Mouse (Mus musculus): Measurements from ENCODE around the gene Sertad3. TPM values are rescaled to one million over a fixed set of nuclear protein-coding genes. Genes with fewer than 3 reads are reported as not detected.

Sertad3 gene
- polyA plus RNA-seq, 2 experiments: 32.1 to 32.4 TPM

GRCm38 (mm10) chr7:27474490-27474954 is 954 bp downstream of the Sertad3 start:
- Histone ChIP-seq H3K9me3 (ENCODE audit: control insufficient read depth, low read length) (no peaks in the 10 kb centered on the region), H3K27ac (replicated peaks; ENCODE audit: low read depth, low read length) (peak overlapping the region; percentile 91)
- peak; percentile 77 for ATAC-seq (ENCODE audit: low FRiP score, low read depth)

DNA sequence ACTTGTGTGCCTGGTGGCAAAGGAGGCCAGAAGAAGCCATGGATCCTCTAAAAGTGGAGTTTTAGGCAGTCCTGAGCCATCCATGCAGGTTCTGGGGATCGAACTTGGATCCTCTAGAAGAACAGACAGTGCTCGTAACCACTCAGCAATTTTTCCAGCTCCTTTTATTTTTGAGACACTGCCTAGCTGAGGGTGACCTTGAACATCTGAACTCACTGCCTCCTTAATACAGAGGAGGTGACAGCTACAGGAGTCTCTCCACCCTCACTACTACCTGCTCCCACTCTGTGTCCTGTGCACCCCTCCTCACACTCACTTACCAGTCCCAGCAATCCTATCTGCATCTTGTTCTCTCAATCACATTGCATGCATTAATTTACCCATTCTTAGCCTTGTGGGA is 2.0 kb downstream of the Sertad3 start:
- no peaks in the 10 kb centered on the region for H3K27me3 ChIP-seq (ENCODE audit: control insufficient read depth, insufficient read depth, low read length)
- no peak for ATAC-seq (ENCODE audit: low FRiP score, low read depth)
- peaks cover 10% of the 10 kb centered on the region for H3K4me1 ChIP-seq (ENCODE audit: control insufficient read depth, insufficient read depth, low read length)
- H3K4me3 ChIP-seq (replicated peaks; ENCODE audit: low read length): peak overlapping the region; percentile 67
- peaks cover 18% of the 10 kb centered on the region for H3K36me3 ChIP-seq (ENCODE audit: control insufficient read depth, insufficient read depth, low read length)
- no peak overlapping the region for H3K27ac ChIP-seq (replicated peaks; ENCODE audit: low read depth, low read length)
- no peak overlapping the region for H3K9ac ChIP-seq (ENCODE audit: low read depth, low read length, severe bottlenecking)
- H3K9me3 ChIP-seq (ENCODE audit: control insufficient read depth, low read length): no peaks in the 10 kb centered on the region
- no peak for DNase-seq (ENCODE audit: low spot score)
- 88% methylated on average over 2 of the region's 2 CpGs for WGBS
- H3K4me2 ChIP-seq (replicated peaks; ENCODE audit: low read depth, low read length, severe bottlenecking): peak overlapping the region; percentile 38; the same call in 1 of the 2 replicates
- TF ChIP-seq POLR2A (IDR thresholded peaks at IDR 0.05; ENCODE audit: borderline replicate concordance, extremely low read depth, insufficient read depth, insufficient read length): no peak

More at GRCm38 (mm10) chr7:27474490-27474954, 954 bp downstream of the Sertad3 start:
- peak overlapping the region; percentile 38 for H3K4me2 ChIP-seq (replicated peaks; ENCODE audit: low read depth, low read length, severe bottlenecking)
- peaks cover 10% of the 10 kb centered on the region for H3K4me1 ChIP-seq (ENCODE audit: control insufficient read depth, insufficient read depth, low read length)
- peak; percentile 98 for DNase-seq (ENCODE audit: low spot score)
- peak overlapping the region; percentile 62 for H3K9ac ChIP-seq (ENCODE audit: low read depth, low read length, severe bottlenecking)
- no peaks in the 10 kb centered on the region for H3K27me3 ChIP-seq (ENCODE audit: control insufficient read depth, insufficient read depth, low read length)
- H3K4me3 ChIP-seq (replicated peaks; ENCODE audit: low read length): peak overlapping the region; percentile 67
- peaks cover 18% of the 10 kb centered on the region for H3K36me3 ChIP-seq (ENCODE audit: control insufficient read depth, insufficient read depth, low read length)
- TF ChIP-seq POLR2A (IDR thresholded peaks at IDR 0.05; ENCODE audit: borderline replicate concordance, extremely low read depth, insufficient read depth, insufficient read length): no peak
- WGBS: under 1% methylated on average over 23 of the region's 23 CpGs

GRCm38 (mm10) chr7:27476098-27476635 is 2.6 kb downstream of the Sertad3 start:
- H3K4me1 ChIP-seq (ENCODE audit: control insufficient read depth, insufficient read depth, low read length): peaks cover 10% of the 10 kb centered on the region
- no peaks in the 10 kb centered on the region for H3K27me3 ChIP-seq (ENCODE audit: control insufficient read depth, insufficient read depth, low read length)
- no peak overlapping the region for H3K9ac ChIP-seq (ENCODE audit: low read depth, low read length, severe bottlenecking)
- TF ChIP-seq POLR2A (IDR thresholded peaks at IDR 0.05; ENCODE audit: borderline replicate concordance, extremely low read depth, insufficient read depth, insufficient read length): no peak
- no peak overlapping the region for H3K27ac ChIP-seq (replicated peaks; ENCODE audit: low read depth, low read length)
- no peak overlapping the region for H3K4me3 ChIP-seq (replicated peaks; ENCODE audit: low read length)
- H3K4me2 ChIP-seq (replicated peaks; ENCODE audit: low read depth, low read length, severe bottlenecking): no peak overlapping the region
- ATAC-seq (ENCODE audit: low FRiP score, low read depth): no peak
- 95% methylated on average over 14 of the region's 14 CpGs for WGBS
- H3K9me3 ChIP-seq (ENCODE audit: control insufficient read depth, low read length): no peaks in the 10 kb centered on the region
- DNase-seq (ENCODE audit: low spot score): no peak
- H3K36me3 ChIP-seq (ENCODE audit: control insufficient read depth, insufficient read depth, low read length): peaks cover 18% of the 10 kb centered on the region

DNA sequence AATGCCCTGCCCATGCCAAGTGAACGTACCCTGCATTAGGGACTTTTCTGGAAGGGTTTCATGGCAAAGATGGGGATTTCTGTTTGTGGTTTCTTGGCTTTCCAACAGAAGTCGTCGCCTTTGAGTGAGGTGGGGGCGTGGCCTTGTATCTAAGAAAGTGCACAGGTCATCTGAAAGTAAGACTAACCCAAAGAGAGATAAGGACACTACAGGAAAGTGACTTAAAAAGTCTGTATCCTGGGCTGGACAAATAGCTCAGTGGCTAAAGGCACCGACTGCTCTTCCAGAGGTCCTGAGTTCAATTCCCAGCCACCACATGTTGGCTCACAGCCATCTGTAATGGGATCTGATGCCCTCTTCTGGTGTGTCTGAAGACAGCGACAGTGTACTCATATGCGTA is 5.0 kb downstream of the Sertad3 start:
- no peak overlapping the region for H3K27ac ChIP-seq (replicated peaks; ENCODE audit: low read depth, low read length)

DNA sequence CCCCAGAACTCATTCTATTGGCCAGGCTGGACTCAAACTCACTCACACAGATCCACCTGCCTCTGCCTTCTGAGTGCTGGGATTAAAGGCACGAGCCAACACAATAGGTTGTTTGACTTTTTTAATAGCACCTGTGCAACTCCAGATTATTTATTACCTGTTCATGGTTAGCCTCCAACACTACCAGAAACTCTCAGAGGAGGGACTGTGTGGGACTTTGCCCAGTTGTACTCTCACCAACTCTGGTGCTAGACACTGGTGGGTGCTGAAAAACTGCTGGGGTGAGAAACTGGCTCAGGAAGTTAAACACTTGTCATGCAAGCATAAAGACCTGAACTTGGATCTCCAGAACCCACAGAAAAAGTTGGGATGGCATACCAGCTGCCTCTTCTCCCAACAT is 6.2 kb downstream of the Sertad3 start:
- H3K27ac ChIP-seq (replicated peaks; ENCODE audit: low read depth, low read length): no peak overlapping the region
- no peak for DNase-seq (ENCODE audit: low spot score)
- 0 out of 2 replicates have a peak, but pooled peaks cover 7% of the 10 kb centered on the region for H3K4me1 ChIP-seq (ENCODE audit: control insufficient read depth, insufficient read depth, low read length)
- no peak overlapping the region for H3K9ac ChIP-seq (ENCODE audit: low read depth, low read length, severe bottlenecking)
- TF ChIP-seq POLR2A (IDR thresholded peaks at IDR 0.05; ENCODE audit: borderline replicate concordance, extremely low read depth, insufficient read depth, insufficient read length): no peak
- no peaks in the 10 kb centered on the region for H3K27me3 ChIP-seq (ENCODE audit: control insufficient read depth, insufficient read depth, low read length)
- H3K36me3 ChIP-seq (ENCODE audit: control insufficient read depth, insufficient read depth, low read length): peaks cover 18% of the 10 kb centered on the region
- ATAC-seq (ENCODE audit: low FRiP score, low read depth): no peak
- H3K9me3 ChIP-seq (ENCODE audit: control insufficient read depth, low read length): no peaks in the 10 kb centered on the region
- H3K4me3 ChIP-seq (replicated peaks; ENCODE audit: low read length): no peak overlapping the region
- 71% methylated on average over 1 of the region's 1 CpGs for WGBS
- H3K4me2 ChIP-seq (replicated peaks; ENCODE audit: low read depth, low read length, severe bottlenecking): no peak overlapping the region

More for the DNA sequence above, 5.0 kb downstream of the Sertad3 start:
- Histone ChIP-seq H3K9ac (ENCODE audit: low read depth, low read length, severe bottlenecking) (no peak overlapping the region), H3K4me1 (ENCODE audit: control insufficient read depth, insufficient read depth, low read length) (0 out of 2 replicates have a peak, but pooled peaks cover 7% of the 10 kb centered on the region), H3K27me3 (ENCODE audit: control insufficient read depth, insufficient read depth, low read length) (no peaks in the 10 kb centered on the region), H3K4me3 (replicated peaks; ENCODE audit: low read length) (no peak overlapping the region), H3K9me3 (ENCODE audit: control insufficient read depth, low read length) (no peaks in the 10 kb centered on the region), H3K36me3 (ENCODE audit: control insufficient read depth, insufficient read depth, low read length) (peaks cover 18% of the 10 kb centered on the region), H3K4me2 (replicated peaks; ENCODE audit: low read depth, low read length, severe bottlenecking) (no peak overlapping the region)
- 82% methylated on average over 7 of the region's 7 CpGs for WGBS
- ATAC-seq (ENCODE audit: low FRiP score, low read depth): no peak
- DNase-seq (ENCODE audit: low spot score): no peak
- no peak for TF ChIP-seq POLR2A (IDR thresholded peaks at IDR 0.05; ENCODE audit: borderline replicate concordance, extremely low read depth, insufficient read depth, insufficient read length)
